Mouse (Mus musculus): ENCODE measurements at regions not wholly inside any gene's neighbourhood (a gene's known extent, or its start where the extent isn't known, plus 50 kb on each side); places are given as distances from the start of the nearest gene placed in this dataset.
A peak's percentile ranks its signal among the peaks of the same experiment; 100 is the strongest.

DNA sequence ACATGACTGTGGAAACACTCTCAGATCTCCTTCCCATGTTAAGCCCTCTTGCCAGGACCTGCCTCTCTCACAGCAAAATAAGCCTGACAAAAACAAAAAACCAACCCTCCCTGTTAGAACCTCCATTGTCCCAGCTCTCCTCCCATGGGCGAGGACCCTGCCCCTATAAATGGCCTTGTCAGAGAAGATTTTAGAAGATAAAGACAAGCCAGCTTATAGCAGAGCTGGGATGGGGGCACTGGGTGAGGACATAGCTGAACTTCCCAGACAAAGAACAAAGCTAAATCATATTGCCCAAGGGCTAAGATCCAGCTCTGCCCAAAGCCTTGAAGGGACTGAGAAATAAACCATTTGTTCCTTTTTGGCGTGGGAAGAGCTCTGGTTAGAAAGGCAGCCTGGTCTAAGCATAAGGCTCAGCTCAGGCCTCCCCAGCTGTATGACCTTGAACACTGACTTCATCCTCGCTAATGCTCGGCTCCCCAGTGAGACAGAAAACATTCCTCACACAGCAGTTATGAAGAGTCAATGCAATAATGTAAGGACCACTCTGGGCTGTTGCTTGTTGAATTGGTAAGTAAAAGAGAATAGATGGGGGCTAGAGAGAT is 115.2 kb downstream of the Zfp36l2 start:
- no peak for DNase-seq (ENCODE audit: low read depth)

- DNase-seq (ENCODE audit: low read depth) = no peak
These were observed 115.9 kb downstream of the Zfp36l2 start for GRCm38 (mm10) chr17:84071855-84072254.

- peak; percentile 74 for DNase-seq (ENCODE audit: low read depth)
These were observed 117.2 kb downstream of the Zfp36l2 start for GRCm38 (mm10) chr17:84070596-84070995.

- no peak for DNase-seq (ENCODE audit: low read depth)
These were observed 120.6 kb downstream of the Zfp36l2 start for GRCm38 (mm10) chr17:84067102-84067501.

GRCm38 (mm10) chr17:84063791-84064190 is 124.0 kb downstream of the Zfp36l2 start:
- DNase-seq (ENCODE audit: low read depth) = no peak

- no peak for DNase-seq (ENCODE audit: low read depth)
These were observed 126.1 kb downstream of the Zfp36l2 start for GRCm38 (mm10) chr17:84061621-84062020.

DNA sequence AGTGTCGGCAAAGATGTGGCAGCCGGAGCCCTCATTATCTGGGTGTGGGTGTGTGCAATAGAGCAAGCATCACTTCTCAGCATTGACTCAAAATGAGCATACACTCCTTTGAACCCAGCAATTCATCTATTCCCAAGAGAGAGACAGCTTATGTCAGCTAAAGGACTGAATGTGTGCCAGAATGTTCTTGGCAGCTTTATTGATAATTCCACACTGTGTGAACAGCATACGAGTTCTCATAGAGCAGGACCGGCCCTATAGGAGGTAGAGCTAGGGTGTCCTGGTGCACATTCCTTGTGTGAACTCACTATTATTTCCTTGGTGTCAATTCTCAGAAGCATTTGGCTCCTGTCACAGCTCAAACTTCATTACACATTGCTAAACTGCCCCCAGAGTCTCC is 131.3 kb downstream of the Zfp36l2 start:
- peak; percentile 42 for DNase-seq (ENCODE audit: low read depth)

- DNase-seq (ENCODE audit: low read depth) = no peak
These were observed 135.3 kb downstream of the Zfp36l2 start for GRCm38 (mm10) chr17:84052437-84052836.

- DNase-seq (ENCODE audit: low read depth) = no peak
These were observed 136.5 kb downstream of the Zfp36l2 start for GRCm38 (mm10) chr17:84051212-84051611.

DNA sequence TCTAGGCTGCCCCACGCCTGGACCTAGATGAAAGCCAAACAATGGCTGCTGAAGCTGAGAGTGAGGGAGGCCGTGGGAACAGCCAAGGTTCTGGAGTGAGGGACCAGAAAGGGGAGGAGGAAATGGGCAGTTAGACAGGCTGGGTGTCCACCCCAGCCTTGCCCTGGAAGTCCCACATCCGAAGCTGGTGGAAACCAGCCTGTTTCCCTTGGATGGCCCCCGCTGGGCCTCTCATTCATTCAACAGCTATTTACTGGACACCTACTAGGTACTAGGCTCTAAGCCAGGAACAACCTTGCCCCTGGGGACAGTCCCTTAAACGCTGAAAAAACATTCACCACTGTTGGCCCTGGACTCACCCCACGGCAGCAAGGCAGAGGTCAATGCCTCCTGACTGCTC is 139.2 kb downstream of the Zfp36l2 start:
- no peak for DNase-seq (ENCODE audit: low read depth)

DNA sequence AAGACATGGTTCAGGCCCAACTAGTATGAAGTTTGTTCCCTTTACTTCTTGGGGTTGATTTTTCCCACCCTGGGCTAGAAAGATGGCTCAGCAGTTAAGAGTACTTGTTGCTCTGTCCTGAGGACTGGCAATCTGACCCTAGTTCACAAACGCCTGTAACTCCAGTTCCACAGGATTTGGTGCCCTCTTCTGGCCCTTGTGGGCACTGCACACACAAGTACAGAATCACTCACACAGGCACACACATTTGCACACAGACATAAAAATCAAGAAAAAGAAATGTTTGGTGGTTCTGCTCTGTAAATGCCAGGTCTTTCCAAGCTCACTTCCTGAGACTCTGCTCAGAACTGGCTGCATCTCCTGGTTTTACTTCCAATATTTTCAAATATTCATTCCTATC is 140.2 kb downstream of the Zfp36l2 start:
- peak; percentile 38 for DNase-seq (ENCODE audit: low read depth)

DNA sequence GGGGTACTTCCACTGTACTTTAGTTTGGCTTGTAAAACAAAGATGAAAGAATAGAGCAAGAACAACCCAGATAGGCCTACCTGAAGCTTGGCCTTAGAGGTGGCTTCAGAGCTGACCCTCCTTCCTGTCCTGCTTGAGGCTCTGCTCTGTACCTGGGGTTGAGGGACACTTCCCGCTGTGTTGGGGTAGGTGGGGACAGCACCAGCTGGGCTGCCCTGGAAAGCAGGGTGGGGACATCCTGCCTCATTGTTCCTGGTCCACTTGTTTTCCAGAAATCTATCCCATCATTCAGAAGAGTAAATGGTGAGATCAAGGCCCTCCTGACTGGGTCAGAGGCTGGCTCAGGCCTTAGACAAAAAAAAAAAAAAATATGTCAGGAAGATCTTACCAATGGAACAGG is 141.9 kb downstream of the Zfp36l2 start:
- DNase-seq (ENCODE audit: low read depth) = no peak

- peak; percentile 95 for DNase-seq (ENCODE audit: low read depth)
These were observed 143.2 kb downstream of the Zfp36l2 start for GRCm38 (mm10) chr17:84044472-84044936.

DNA sequence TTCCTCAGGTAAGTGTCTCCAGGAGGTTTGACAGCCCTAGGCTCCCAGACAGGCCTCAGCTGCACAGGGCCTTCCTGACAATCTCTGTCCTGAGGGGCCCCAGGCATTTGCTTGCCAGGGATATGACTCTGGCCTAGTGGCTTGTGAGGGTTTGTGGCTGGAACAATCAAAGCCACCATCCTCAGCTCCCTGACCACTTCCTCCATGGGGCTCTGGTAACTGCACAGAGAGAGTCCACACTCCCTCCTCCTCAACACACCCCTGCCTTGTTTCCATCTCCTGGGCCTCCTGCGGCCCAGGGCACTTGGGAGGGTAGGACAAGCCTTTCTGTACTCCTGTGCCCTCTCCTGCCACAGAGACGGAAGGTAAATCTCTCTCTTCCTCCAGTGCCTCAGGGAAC is 144.6 kb downstream of the Zfp36l2 start:
- DNase-seq (ENCODE audit: low read depth) = no peak

- no peak for DNase-seq (ENCODE audit: low read depth)
These were observed 148.3 kb downstream of the Zfp36l2 start for GRCm38 (mm10) chr17:84039444-84039843.

- DNase-seq (ENCODE audit: low read depth) = peak; percentile 64
These were observed 150.0 kb downstream of the Zfp36l2 start for GRCm38 (mm10) chr17:84037580-84038304.

- DNase-seq (ENCODE audit: low read depth) = no peak
These were observed 151.7 kb downstream of the Zfp36l2 start for GRCm38 (mm10) chr17:84036056-84036455.

- DNase-seq (ENCODE audit: low read depth) = no peak
These were observed 152.9 kb downstream of the Zfp36l2 start for GRCm38 (mm10) chr17:84034801-84035200.

GRCm38 (mm10) chr17:84032441-84032840 is 155.3 kb downstream of the Zfp36l2 start:
- no peak for DNase-seq (ENCODE audit: low read depth)

DNA sequence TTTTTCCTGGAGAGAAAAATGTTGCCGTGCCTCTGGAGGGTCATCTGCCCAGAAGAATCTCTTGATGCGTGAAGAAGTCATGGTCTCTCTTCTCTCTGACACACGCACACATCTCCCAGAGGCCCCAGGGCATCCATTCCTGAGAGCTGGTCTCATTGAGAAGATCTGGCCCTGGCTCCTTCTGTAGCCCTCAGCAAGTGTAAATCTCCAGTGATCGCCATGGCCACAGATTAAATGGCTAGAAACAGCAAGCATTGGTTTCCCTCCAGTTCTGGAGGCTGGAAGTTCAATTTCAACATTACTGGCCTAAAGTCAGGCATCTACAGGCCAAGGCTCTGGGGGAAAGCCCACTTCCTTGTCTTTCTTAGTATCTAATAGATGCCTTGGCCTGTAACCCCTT is 155.9 kb downstream of the Zfp36l2 start:
- DNase-seq (ENCODE audit: low read depth) = peak; percentile 68

DNA sequence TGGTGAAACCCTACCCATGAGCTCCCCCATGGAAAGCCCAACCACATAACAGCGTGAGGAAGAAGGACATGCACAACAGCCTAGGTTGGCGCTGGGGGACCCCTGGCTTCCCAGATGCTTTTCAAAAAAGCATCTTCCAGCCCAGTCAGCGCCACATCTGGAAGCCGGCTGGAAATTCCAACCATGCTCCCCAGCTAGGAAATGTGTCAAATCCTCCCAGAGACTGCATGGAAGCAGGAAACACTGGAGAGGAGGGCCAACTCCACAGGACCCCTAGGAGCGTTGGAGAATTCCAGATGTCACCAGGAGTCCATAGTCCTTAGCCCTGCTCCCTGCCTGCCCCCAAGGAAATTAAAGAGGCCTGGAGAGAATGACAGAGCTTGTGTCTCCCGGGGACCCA is 156.4 kb downstream of the Zfp36l2 start:
- peak; percentile 36 for DNase-seq (ENCODE audit: low read depth)

GRCm38 (mm10) chr17:84030699-84031098 is 157.0 kb downstream of the Zfp36l2 start:
- peak; percentile 48 for DNase-seq (ENCODE audit: low read depth)

DNA sequence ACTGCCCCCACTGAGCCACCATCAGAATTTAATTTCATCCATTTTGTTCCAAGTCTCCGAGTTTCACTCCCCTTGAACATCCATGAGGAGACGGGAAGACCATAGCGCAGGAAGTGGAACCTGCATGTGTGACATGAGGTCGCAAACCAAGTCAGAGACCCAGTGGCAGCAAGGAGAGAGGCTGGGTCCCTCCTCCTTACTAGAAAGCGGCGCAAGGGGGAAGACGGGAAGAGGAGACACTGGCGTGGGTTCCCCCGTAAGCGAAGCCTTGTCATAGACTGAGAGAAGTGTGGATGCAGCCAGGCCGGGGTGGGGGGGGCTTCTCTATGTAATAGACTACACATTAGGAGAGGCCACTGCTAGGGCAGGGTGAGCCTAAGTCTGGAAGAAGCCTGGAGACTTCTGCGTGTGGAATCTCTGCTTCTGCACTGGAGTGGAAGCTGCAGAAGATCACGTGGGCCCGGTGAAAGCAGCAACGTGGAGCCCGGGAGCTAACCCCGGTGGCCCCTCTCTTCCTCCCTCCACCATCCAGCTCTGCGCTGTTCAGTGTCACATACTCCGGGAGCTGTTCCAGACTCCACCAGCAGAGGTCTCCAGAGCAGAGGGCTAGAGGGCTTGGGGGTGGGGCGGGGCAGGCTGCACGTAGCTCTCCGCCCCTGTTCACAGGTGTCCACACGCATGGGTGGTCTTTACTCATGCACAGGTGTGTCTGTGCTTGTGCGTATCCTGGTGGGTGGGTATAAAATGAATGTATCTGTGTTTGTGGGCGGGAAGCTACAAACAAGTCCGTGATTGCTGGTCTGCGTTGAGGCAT is 159.4 kb downstream of the Zfp36l2 start:
- DNase-seq (ENCODE audit: low read depth) = peak; percentile 83
